Mouse (Mus musculus): ENCODE results near the gene Cfap52. TPM values are rescaled to one million over a fixed set of nuclear protein-coding genes. Genes with fewer than 3 reads are reported as not detected.
A peak's percentile ranks its signal among the peaks of the same experiment; 100 is the strongest.

The Cfap52 gene
- polyA plus RNA-seq, 1 experiment, result 4.8 TPM

- 40% methylated on average over 8 of the region's 8 CpGs for WGBS
- TF ChIP-seq CTCF (conservative IDR thresholded peaks at IDR 0.05; ENCODE audit: insufficient read depth, insufficient read length, low read depth, low read length), result peak; percentile 90
- TF ChIP-seq POLR2A (IDR thresholded peaks at IDR 0.05; ENCODE audit: low read depth, low read length), result no peak
These were observed 68.3 kb downstream of the Cfap52 start for GRCm38 (mm10) chr11:67897064-67897560.

GRCm38 (mm10) chr11:67895641-67896040 lies 69.8 kb downstream of the Cfap52 start:
- Histone ChIP-seq H3K27me3 (replicated peaks; ENCODE audit: control insufficient read depth, insufficient read depth, low read length) (no peaks in the 10 kb centered on the region), H3K27ac (ENCODE audit: insufficient read depth, low read depth, low read length) (no peak overlapping the region), H3K4me1 (ENCODE audit: control insufficient read depth, insufficient read depth, low read length) (no peaks in the 10 kb centered on the region), H3K36me3 (ENCODE audit: control insufficient read depth, insufficient read depth, low read length) (no peaks in the 10 kb centered on the region), H3K4me3 (ENCODE audit: insufficient read depth, low read depth, low read length) (no peak overlapping the region)
- 94% methylated on average over 7 of the region's 7 CpGs for WGBS
- TF ChIP-seq POLR2A (IDR thresholded peaks at IDR 0.05; ENCODE audit: low read depth, low read length) (no peak), CTCF (conservative IDR thresholded peaks at IDR 0.05; ENCODE audit: insufficient read depth, insufficient read length, low read depth, low read length) (no peak)
- DNase-seq, result no peak

More at GRCm38 (mm10) chr11:67897064-67897560, 68.3 kb downstream of the Cfap52 start:
- H3K27ac ChIP-seq (ENCODE audit: insufficient read depth, low read depth, low read length), result no peak overlapping the region
- no peaks in the 10 kb centered on the region for H3K27me3 ChIP-seq (replicated peaks; ENCODE audit: control insufficient read depth, insufficient read depth, low read length)
- H3K4me3 ChIP-seq (ENCODE audit: insufficient read depth, low read depth, low read length), result no peak overlapping the region
- peak; percentile 81 for DNase-seq
- H3K36me3 ChIP-seq (ENCODE audit: control insufficient read depth, insufficient read depth, low read length), result no peaks in the 10 kb centered on the region
- no peaks in the 10 kb centered on the region for H3K4me1 ChIP-seq (ENCODE audit: control insufficient read depth, insufficient read depth, low read length)

- no peak overlapping the region for H3K27ac ChIP-seq (ENCODE audit: insufficient read depth, low read depth, low read length)
- no peaks in the 10 kb centered on the region for H3K27me3 ChIP-seq (replicated peaks; ENCODE audit: control insufficient read depth, insufficient read depth, low read length)
- no peaks in the 10 kb centered on the region for H3K4me1 ChIP-seq (ENCODE audit: control insufficient read depth, insufficient read depth, low read length)
- H3K36me3 ChIP-seq (ENCODE audit: control insufficient read depth, insufficient read depth, low read length), result no peaks in the 10 kb centered on the region
- TF ChIP-seq POLR2A (IDR thresholded peaks at IDR 0.05; ENCODE audit: low read depth, low read length) (no peak), CTCF (conservative IDR thresholded peaks at IDR 0.05; ENCODE audit: insufficient read depth, insufficient read length, low read depth, low read length) (no peak)
- 86% methylated on average over 5 of the region's 5 CpGs for WGBS
- DNase-seq, result no peak
- no peak overlapping the region for H3K4me3 ChIP-seq (ENCODE audit: insufficient read depth, low read depth, low read length)
These were observed 76.9 kb downstream of the Cfap52 start for GRCm38 (mm10) chr11:67888521-67888920.

GRCm38 (mm10) chr11:67885921-67886320 lies 79.5 kb downstream of the Cfap52 start:
- Histone ChIP-seq H3K36me3 (ENCODE audit: control insufficient read depth, insufficient read depth, low read length) (no peaks in the 10 kb centered on the region), H3K27me3 (replicated peaks; ENCODE audit: control insufficient read depth, insufficient read depth, low read length) (no peaks in the 10 kb centered on the region), H3K27ac (ENCODE audit: insufficient read depth, low read depth, low read length) (no peak overlapping the region), H3K4me1 (ENCODE audit: control insufficient read depth, insufficient read depth, low read length) (no peaks in the 10 kb centered on the region), H3K4me3 (ENCODE audit: insufficient read depth, low read depth, low read length) (no peak overlapping the region)
- 92% methylated on average over 2 of the region's 2 CpGs for WGBS
- DNase-seq, result no peak
- TF ChIP-seq CTCF (conservative IDR thresholded peaks at IDR 0.05; ENCODE audit: insufficient read depth, insufficient read length, low read depth, low read length) (no peak), POLR2A (IDR thresholded peaks at IDR 0.05; ENCODE audit: low read depth, low read length) (no peak)

Other genes starting within 250 kb of the Cfap52 start
- 0.01 TPM in 1 of 2 replicates, not detected in the other for gene Glp2r, start 194.5 kb downstream of the Cfap52 start, polyA plus RNA-seq (2012; rRNA removed)
- not detected in 2 replicates for gene Gsg1l2, start 191.0 kb downstream of the Cfap52 start, polyA plus RNA-seq (2012; rRNA removed)
- 1.6 TPM in 1 of 2 replicates, not detected in the other for gene Dhrs7c, start 167.5 kb downstream of the Cfap52 start, polyA plus RNA-seq (2012; rRNA removed)
- gene Usp43, start 43.5 kb downstream of the Cfap52 start, polyA plus RNA-seq (2012; rRNA removed), result 3.0 and 3.5 TPM in 2 replicates
- gene Stx8, start 542 bp upstream of the Cfap52 start, polyA plus RNA-seq (2012; rRNA removed), result 6.9 and 10.7 TPM in 2 replicates